Mouse (Mus musculus) spleen, postnatal 10 days (tissue): ENCODE results near the gene Rgp1.

Experiments
- DNase-seq, 2 experiments: peaks; one replicate each; pipeline ENCODE4 v3.0.0; 2021 to 2022; ENCODE audit warnings: low spot score in 2 of 2

The Rgp1 gene

GRCm38 (mm10) chr4:43561997-43562768 lies 16.3 kb upstream of the Rgp1 start, which contains the start of the genes Creb3 and Tln1:
TSS of gene Creb3 (plus strand) at chr4:43562332.
TSS of gene Tln1 (minus strand) at chr4:43562691.
- DNase-seq: peak; percentile 89 to 93

GRCm38 (mm10) chr4:43562769-43563600 lies 15.5 kb upstream of the Rgp1 start:
- DNase-seq: no peak

- DNase-seq: no peak
These were observed 15.0 kb upstream of the Rgp1 start for GRCm38 (mm10) chr4:43563601-43563875.

DNA sequence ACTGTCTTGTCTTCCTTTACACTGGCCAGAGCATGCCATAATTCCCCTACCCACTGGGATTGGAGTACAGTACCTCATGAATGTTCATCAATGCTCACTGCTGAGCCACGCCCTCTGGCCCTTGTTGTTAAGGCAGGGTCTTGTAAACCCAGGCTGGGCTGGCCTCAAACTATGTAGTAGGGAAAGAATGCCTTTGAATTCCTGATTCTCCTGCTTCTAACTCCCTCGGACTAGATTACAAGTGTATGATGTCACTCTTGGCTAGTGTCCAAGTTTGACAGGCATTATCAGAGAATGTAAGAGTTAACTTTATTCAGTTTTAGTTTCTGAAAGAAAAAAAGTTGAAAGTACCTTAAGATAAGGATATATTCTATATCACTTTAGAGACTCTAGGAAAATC lies 14.3 kb upstream of the Rgp1 start:
- no peak for DNase-seq

GRCm38 (mm10) chr4:43567140-43567539 lies 11.4 kb upstream of the Rgp1 start:
- no peak for DNase-seq

DNA sequence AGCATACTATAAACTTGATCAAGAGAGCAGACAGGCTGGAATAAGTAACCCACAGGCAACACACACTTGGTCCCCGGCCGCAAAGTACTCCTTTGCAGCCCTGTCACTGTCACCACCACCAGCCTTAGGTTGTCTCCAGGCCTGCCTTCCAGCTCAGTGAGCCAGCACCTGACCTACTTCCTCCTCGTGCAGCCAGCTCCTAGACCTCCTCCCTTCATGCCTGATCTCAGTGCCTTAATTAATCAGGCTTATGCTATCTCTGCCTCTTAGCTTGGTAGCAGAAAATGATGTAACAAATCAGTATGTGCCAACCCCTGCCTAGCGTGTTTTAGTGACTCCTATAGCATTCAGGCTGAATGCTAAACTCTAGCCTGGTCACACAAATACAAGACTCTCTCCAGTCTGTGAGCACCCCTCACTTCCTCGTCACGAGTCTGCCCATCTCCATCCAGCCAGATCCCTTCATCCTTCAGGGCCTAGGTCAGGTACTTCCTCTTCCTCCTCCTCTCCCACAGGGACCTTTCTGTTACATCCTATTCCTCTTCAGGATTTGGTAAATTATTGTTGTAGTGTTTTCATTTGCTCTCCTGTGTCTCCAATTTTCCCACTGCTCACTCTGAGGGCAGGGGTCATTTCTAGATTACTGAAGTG lies 7.0 kb upstream of the Rgp1 start:
- DNase-seq: no peak

- no peak for DNase-seq
These were observed 5.0 kb upstream of the Rgp1 start for GRCm38 (mm10) chr4:43573561-43573960.

- DNase-seq: no peak
These were observed 3.2 kb upstream of the Rgp1 start for GRCm38 (mm10) chr4:43575356-43575755.

DNA sequence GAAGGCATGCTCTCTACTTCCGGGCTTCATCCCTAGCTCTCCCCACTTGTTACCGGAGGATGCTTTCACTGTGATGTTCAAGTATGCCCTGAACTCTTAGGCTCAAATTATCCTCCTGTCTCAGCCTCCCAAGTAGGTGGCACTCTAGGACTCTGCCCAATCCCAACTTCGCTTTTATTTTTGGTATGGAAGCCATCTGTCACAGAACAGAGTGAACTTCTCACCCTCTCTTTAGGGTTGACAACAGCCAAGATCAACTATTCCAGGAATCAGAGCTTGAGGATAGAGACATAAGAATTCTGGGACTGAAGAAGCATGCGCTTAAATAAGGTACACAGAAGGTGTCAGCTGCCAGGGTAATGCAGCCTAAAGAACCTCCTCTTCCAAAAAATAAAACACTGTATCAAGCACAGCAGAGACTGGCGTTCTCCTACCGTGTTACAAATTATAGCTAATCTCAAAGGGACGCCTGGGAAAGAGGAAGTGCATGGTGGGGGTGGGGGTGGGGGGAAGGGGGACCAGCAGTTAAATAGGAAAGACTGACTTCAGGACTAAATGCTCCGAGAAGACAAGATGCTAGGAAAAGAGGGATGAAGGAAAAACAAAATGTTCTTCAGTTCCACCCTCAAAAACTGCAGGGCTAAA lies 1.2 kb upstream of the Rgp1 start:
- no peak for DNase-seq

DNA sequence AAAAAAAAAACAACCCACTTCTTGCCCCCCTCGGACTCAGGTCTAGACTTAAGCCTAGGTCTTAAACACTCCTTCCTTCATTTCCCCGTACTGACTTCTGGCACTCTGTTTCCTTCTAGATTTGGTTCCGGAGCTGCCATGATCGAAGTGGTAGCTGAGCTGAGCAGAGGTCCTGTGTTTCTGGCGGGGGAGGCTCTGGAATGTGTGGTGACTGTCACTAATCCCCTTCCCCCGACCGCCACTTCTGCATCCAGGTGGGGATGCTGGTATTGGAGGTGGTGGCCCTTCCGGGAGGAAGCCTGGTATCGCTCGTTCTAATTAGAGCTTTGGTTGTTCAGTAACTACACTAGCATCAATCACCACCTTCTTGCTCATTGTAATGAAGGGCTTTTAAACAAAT lies 741 bp downstream of the Rgp1 start:
- no peak for DNase-seq

- DNase-seq: no peak
These were observed 1.2 kb downstream of the Rgp1 start for GRCm38 (mm10) chr4:43579731-43580130.

GRCm38 (mm10) chr4:43580721-43581120 lies 2.2 kb downstream of the Rgp1 start:
- no peak for DNase-seq

GRCm38 (mm10) chr4:43581381-43581780 lies 2.9 kb downstream of the Rgp1 start:
- DNase-seq: no peak

DNA sequence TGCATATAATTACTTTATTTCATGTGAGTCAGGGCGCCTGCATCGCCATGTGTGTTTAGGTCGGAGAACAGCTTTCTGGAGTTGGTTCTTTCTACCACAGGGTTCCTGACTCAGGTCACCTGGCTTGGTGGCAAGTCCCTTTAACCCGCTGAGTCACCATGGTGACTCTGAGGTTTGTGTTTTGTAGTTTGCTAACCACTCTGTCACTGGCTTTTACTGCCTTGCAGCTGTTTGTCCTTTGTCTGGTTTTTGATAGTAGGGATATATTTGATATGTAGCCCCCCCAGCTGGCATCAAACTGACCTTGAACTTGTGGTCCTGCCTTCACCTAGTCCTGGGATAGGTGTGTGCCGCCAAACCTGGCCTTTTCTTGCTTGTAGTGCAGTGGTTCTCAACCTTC lies 3.7 kb downstream of the Rgp1 start:
- DNase-seq: no peak

DNA sequence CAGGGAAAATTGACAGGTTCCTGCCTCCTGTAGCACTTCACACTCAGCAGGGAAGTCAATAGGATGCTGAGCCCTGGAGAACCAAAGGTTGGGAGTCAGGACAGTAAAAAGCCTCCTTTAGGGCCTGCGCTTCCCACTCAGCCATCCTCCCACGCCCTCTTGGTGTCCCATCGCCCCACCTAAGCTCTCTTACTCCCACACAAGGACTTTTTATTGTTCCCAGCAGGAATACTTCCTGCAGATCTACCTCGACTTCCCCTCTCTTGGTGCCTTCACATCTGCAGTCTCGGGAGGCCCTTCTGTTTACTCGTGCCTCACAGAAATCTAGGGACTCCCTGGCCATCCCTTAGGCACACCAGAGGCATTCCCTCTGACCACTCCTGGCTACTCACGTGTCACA lies 4.9 kb downstream of the Rgp1 start:
- DNase-seq: no peak

DNA sequence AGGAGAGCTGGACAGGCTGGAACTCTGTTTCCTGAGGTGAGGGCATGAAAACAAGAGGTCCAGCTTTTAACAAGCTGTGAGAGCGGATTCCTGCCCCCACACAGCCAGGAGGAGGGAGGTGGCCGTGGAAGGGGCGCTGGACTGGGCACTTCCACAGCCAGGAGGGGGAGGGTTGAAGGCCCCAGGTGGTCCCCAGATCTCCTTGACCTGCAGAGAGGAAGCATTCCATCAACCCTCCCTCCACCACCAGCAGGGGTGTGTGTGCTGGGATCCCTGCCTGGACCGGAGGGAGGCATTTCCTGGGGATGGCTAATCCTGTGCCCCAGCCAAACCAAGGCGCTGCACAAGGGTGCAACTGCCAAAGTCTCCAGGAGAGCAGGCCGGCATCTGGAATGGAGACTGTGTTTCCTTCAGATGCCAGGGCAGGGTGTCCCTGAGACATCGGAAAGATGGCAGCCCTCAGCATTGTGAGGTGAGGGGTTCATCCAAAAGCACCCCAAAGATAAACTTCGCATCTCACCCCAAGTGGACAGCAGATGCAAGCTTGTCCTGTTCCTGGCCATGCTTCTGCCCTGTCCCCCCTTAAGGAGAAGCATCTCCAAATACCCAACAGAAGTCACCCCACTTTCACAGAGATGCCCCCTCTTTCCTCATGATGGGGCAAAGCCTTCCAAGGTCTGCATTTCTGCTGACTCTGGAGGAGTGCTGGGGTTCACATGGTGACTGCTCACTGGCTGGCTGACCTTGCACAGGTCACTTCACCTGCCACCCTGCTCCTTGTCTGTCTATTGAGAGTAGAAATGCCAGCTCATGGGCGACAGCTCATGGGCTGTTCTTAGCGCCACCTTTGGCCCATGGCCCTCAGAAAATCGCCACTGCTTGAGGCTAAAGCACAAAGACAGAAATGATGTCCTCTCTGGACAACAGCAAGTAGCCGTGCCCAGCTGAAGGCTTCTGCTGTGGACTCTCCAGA lies 6.2 kb downstream of the Rgp1 start, which contains the start of gene Msmp:
Gene Msmp (minus strand): TSS at position 51 of the 973 bp plus-strand sequence.
- peak in 1 of 2 experiments; percentile 8 for DNase-seq

DNA sequence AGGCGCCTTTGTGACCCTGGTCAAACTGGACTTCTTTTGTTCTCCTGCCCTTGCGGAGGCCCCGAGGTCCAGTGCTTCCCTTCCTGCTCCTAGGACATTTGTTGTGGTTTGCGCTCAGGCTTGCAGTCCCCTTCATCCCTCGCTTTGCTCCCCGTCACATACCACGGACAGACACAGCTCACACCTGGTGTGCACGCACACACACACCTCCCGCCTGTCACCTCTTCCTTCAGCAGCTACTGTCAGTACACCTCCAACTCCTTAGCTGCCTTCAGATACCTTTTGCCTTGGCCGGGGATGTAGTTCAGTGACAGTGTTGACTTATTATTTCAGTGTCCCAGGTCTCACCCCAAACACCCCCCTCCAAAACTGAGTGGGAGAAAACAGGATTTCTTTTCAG lies 7.2 kb downstream of the Rgp1 start:
- DNase-seq: no peak

- no peak for DNase-seq
These were observed 7.9 kb downstream of the Rgp1 start for GRCm38 (mm10) chr4:43586411-43586810.

DNA sequence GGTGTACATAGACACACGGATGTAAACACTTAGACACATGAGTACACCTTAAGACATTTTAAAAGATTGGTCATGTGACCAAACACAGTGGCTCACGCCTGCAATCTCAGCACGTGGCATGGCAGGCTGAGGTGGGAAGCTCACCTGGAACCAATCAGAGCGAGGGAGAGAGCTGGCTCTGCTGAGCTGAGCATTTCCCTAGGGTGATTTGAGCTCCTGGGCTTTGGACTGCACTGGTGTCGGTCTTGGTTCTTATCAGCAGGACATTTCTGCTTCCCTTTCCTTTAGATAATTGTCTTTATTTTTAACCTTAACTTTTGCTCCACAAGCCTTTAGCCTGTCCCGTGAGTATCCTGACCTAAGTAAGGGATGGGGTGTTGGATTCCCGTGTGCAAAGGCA lies 9.2 kb downstream of the Rgp1 start:
- DNase-seq: no peak

- no peak for DNase-seq
These were observed 13.0 kb downstream of the Rgp1 start for GRCm38 (mm10) chr4:43591543-43591942.

DNA sequence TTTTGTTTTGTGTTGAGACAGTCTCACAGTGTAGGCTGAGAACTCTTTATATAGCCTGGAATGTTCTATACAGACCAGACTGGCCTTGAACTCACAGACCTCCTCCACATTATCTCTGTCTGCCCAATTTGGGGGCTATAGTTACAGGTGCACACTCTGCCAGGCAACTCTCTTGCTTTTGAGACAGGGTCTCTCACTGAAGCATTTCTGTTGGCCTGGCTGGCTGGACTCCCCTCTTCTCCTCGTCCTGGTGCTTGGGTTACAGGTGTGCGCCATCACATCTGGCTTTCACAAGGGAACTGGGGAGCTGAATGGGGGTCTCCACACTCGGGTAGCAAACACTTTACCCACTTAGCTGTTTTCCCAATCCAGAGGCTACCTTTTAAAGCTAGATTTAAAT lies 13.4 kb downstream of the Rgp1 start:
- no peak for DNase-seq
